Mouse (Mus musculus): ENCODE measurements around the gene Rinl. TPM values are rescaled to one million over a fixed set of nuclear protein-coding genes. Genes with fewer than 3 reads are reported as not detected.

Gene Rinl
- total RNA-seq, 1 experiment: 17.2 TPM

- DNase-seq (ENCODE audit: low read depth, low spot score): no peak
- peak overlapping the region; percentile 25 to 37; a peak in 2 of 4 replicates for H3K4me3 ChIP-seq (ENCODE audit: insufficient read depth in 1 of 2, low read depth in 1 of 2, low read length in 2 of 2, poor library complexity in 1 of 2, severe bottlenecking in 1 of 2)
Measured at GRCm38 (mm10) chr7:28802846-28803588, 14.2 kb downstream of the Rinl start.

DNA sequence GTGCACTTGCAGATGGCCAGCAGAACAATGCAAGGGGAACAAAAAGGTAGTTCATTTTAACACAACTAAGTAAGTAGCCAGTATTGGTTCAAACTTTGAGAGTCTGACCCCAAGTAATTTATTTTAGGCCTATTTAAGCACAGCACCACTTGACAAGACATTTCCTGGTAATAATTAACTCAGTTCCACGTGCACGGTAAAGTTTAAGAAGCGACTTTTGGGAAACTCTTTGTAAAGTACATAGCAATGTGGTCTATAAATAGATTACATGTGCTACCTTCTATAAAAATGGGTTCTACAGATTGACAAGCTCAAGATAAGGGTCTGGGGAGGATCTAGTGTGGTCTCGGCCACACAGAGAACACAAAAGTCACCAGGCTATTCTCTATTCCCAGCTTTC lies 15.0 kb downstream of the Rinl start:
- peaks cover 20% of the 10 kb centered on the region in 2 experiments for H3K4me1 ChIP-seq (ENCODE audit: control insufficient read depth in 2 of 2, insufficient read depth in 2 of 2, low read length in 2 of 2, poor library complexity in 1 of 2)
- H3K9ac ChIP-seq (ENCODE audit: insufficient read depth, low read depth, low read length, poor library complexity, severe bottlenecking): no peak overlapping the region
- no peak for TF ChIP-seq ZNF384 (IDR thresholded peaks at IDR 0.05; ENCODE audit: low read depth, low read length)
- no peak for TF ChIP-seq CHD2 (IDR thresholded peaks at IDR 0.05; ENCODE audit: low read depth, low read length)
- TF ChIP-seq MAFK (IDR thresholded peaks at IDR 0.05; ENCODE audit: insufficient read depth, low read depth, low read length): no peak
- no peak for TF ChIP-seq HCFC1 (IDR thresholded peaks at IDR 0.05; ENCODE audit: borderline replicate concordance, insufficient read depth, low read length)
- no peak for TF ChIP-seq ZC3H11A (IDR thresholded peaks at IDR 0.05; ENCODE audit: borderline replicate concordance, low read depth, low read length)
- in situ Hi-C loops (cut with MboI; ENCODE audit: low sequenced_read_pairs in 2 of 2, unreplicated experiment in 2 of 2): no loop called here
- peaks cover 5% of the 10 kb centered on the region for H3K36me3 ChIP-seq (ENCODE audit: control insufficient read depth, insufficient read depth, low read length, poor library complexity, severe bottlenecking)
- H3K9me3 ChIP-seq (ENCODE audit: control insufficient read depth, insufficient read depth, low read depth, low read length): no peaks in the 10 kb centered on the region
- no peak for DNase-seq (ENCODE audit: low read depth, low spot score)
- peak overlapping the region; percentile 77; the same call in 1 of the 2 replicates for H3K27ac ChIP-seq (ENCODE audit: insufficient read depth, low read depth, low read length, poor library complexity, severe bottlenecking)
- H3K4me3 ChIP-seq (ENCODE audit: insufficient read depth in 1 of 2, low read depth in 1 of 2, low read length in 2 of 2, poor library complexity in 1 of 2, severe bottlenecking in 1 of 2): no peak overlapping the region

More at GRCm38 (mm10) chr7:28802846-28803588, 14.2 kb downstream of the Rinl start:
- Histone ChIP-seq H3K4me1 (ENCODE audit: control insufficient read depth in 2 of 2, insufficient read depth in 2 of 2, low read length in 2 of 2, poor library complexity in 1 of 2) (peaks cover 20% of the 10 kb centered on the region in 2 experiments), H3K27ac (ENCODE audit: insufficient read depth, low read depth, low read length, poor library complexity, severe bottlenecking) (peak overlapping the region; percentile 77), H3K9me3 (ENCODE audit: control insufficient read depth, insufficient read depth, low read depth, low read length) (no peaks in the 10 kb centered on the region), H3K9ac (ENCODE audit: insufficient read depth, low read depth, low read length, poor library complexity, severe bottlenecking) (peak overlapping the region; percentile 71), H3K36me3 (ENCODE audit: control insufficient read depth, insufficient read depth, low read length, poor library complexity, severe bottlenecking) (peaks cover 10% of the 10 kb centered on the region)
- no peak for TF ChIP-seq HCFC1 (IDR thresholded peaks at IDR 0.05; ENCODE audit: borderline replicate concordance, insufficient read depth, low read length)
- no peak for TF ChIP-seq ZNF384 (IDR thresholded peaks at IDR 0.05; ENCODE audit: low read depth, low read length)
- no peak for TF ChIP-seq MAFK (IDR thresholded peaks at IDR 0.05; ENCODE audit: insufficient read depth, low read depth, low read length)
- TF ChIP-seq ZC3H11A (IDR thresholded peaks at IDR 0.05; ENCODE audit: borderline replicate concordance, low read depth, low read length): no peak
- TF ChIP-seq CHD2 (IDR thresholded peaks at IDR 0.05; ENCODE audit: low read depth, low read length): no peak
- in situ Hi-C loops (cut with MboI; ENCODE audit: low sequenced_read_pairs in 2 of 2, unreplicated experiment in 2 of 2): no loop called here

- TF ChIP-seq ZC3H11A (IDR thresholded peaks at IDR 0.05; ENCODE audit: borderline replicate concordance, low read depth, low read length) (no peak), MAFK (IDR thresholded peaks at IDR 0.05; ENCODE audit: insufficient read depth, low read depth, low read length) (no peak), CHD2 (IDR thresholded peaks at IDR 0.05; ENCODE audit: low read depth, low read length) (no peak), HCFC1 (IDR thresholded peaks at IDR 0.05; ENCODE audit: borderline replicate concordance, insufficient read depth, low read length) (no peak), ZNF384 (IDR thresholded peaks at IDR 0.05; ENCODE audit: low read depth, low read length) (no peak)
- peaks cover 15 to 16% of the 10 kb centered on the region in 2 experiments for H3K4me1 ChIP-seq (ENCODE audit: control insufficient read depth in 2 of 2, insufficient read depth in 2 of 2, low read length in 2 of 2, poor library complexity in 1 of 2)
- no peak overlapping the region for H3K4me3 ChIP-seq (ENCODE audit: insufficient read depth in 1 of 2, low read depth in 1 of 2, low read length in 2 of 2, poor library complexity in 1 of 2, severe bottlenecking in 1 of 2)
- peaks cover 1% of the 10 kb centered on the region for H3K36me3 ChIP-seq (ENCODE audit: control insufficient read depth, insufficient read depth, low read length, poor library complexity, severe bottlenecking)
- in situ Hi-C loops (cut with MboI; ENCODE audit: low sequenced_read_pairs in 2 of 2, unreplicated experiment in 2 of 2): no loop called here
- H3K9ac ChIP-seq (ENCODE audit: insufficient read depth, low read depth, low read length, poor library complexity, severe bottlenecking): no peak overlapping the region
- no peaks in the 10 kb centered on the region for H3K9me3 ChIP-seq (ENCODE audit: control insufficient read depth, insufficient read depth, low read depth, low read length)
- no peak overlapping the region for H3K27ac ChIP-seq (ENCODE audit: insufficient read depth, low read depth, low read length, poor library complexity, severe bottlenecking)
- no peak for DNase-seq (ENCODE audit: low read depth, low spot score)
Measured at GRCm38 (mm10) chr7:28806869-28807268, 18.1 kb downstream of the Rinl start.

- in situ Hi-C loops (cut with MboI; ENCODE audit: low sequenced_read_pairs in 2 of 2, unreplicated experiment in 2 of 2): no loop called here
- no peak for TF ChIP-seq CHD2 (IDR thresholded peaks at IDR 0.05; ENCODE audit: low read depth, low read length)
- TF ChIP-seq ZC3H11A (IDR thresholded peaks at IDR 0.05; ENCODE audit: borderline replicate concordance, low read depth, low read length): no peak
- H3K36me3 ChIP-seq (ENCODE audit: control insufficient read depth, insufficient read depth, low read length, poor library complexity, severe bottlenecking): peaks cover 9% of the 10 kb centered on the region
- no peak for DNase-seq (ENCODE audit: low read depth, low spot score)
- H3K9me3 ChIP-seq (ENCODE audit: control insufficient read depth, insufficient read depth, low read depth, low read length): no peaks in the 10 kb centered on the region
- H3K9ac ChIP-seq (ENCODE audit: insufficient read depth, low read depth, low read length, poor library complexity, severe bottlenecking): peak overlapping the region; percentile 97
- peak overlapping the region; percentile 98; the same call in 1 of the 2 replicates for H3K27ac ChIP-seq (ENCODE audit: insufficient read depth, low read depth, low read length, poor library complexity, severe bottlenecking)
- H3K4me3 ChIP-seq (ENCODE audit: insufficient read depth in 1 of 2, low read depth in 1 of 2, low read length in 2 of 2, poor library complexity in 1 of 2, severe bottlenecking in 1 of 2): peak overlapping the region; percentile 88 to 97
- peaks cover 11 to 15% of the 10 kb centered on the region in 2 experiments for H3K4me1 ChIP-seq (ENCODE audit: control insufficient read depth in 2 of 2, insufficient read depth in 2 of 2, low read length in 2 of 2, poor library complexity in 1 of 2)
Measured at GRCm38 (mm10) chr7:28807641-28808220, 19.0 kb downstream of the Rinl start.
